Mouse (Mus musculus) MEL (cell line): ENCODE results near the gene Gm13271.

Source experiments
- MAFK ChIP-seq: IDR thresholded peaks from 2 replicates; pipeline ENCODE4 v1.6.1; 2011; ENCODE audit warnings: low read depth, mild to moderate bottlenecking, low read length, improper control_type of control experiment, borderline replicate concordance
- MXI1 ChIP-seq: IDR thresholded peaks from 2 replicates; pipeline ENCODE4 v1.6.1; 2011; ENCODE audit warnings: mild to moderate bottlenecking, low read depth, low read length, improper control_type of control experiment
- POLR2AphosphoS2 ChIP-seq: IDR thresholded peaks from 2 replicates; pipeline ENCODE4 v1.6.1; 2011; ENCODE audit warnings: low read length, improper control_type of control experiment

- TF ChIP-seq POLR2AphosphoS2, result no peak
- no peak; the same call in 1 of the 2 replicates for TF ChIP-seq MXI1
- no peak for TF ChIP-seq MAFK
Observed at GRCm38 (mm10) chr4:88726727-88727126, 27.9 kb upstream of the Gm13271 start.
